Mouse (Mus musculus) heart, embryonic 16.5 days (tissue): Measurements from ENCODE around the gene Gm7876. TPM values are rescaled to one million over a fixed set of nuclear protein-coding genes. Genes with fewer than 3 reads are reported as not detected.
"Not testable (repeated sequence)": the region's sequence is repeated elsewhere in the genome, so short reads cannot be mapped to it uniquely, and the experiment has no call there.

ENCODE experiments used
- ATAC-seq: fragments of 200-750 bp; cut with Nextera tagmentation; replicated peaks from 2 replicates; pipeline ENCODE4 v1.8.0; 2017; ENCODE audit warnings: moderate number of reproducible peaks; ENCODE audit not compliant: insufficient read depth, low FRiP score; ENCODE audit errors: extremely low read depth
- H3K27ac ChIP-seq: fragments of 300-500 bp; sonication (generic); 2 replicates; pipeline ENCODE4 v1.5.1; 2014; ENCODE audit warnings: mild to moderate bottlenecking, low read length, control low read depth, moderate library complexity
- H3K27me3 ChIP-seq: fragments of 300-500 bp; sonication (generic); 2 replicates; pipeline ENCODE4 v1.6.1; 2014; ENCODE audit warnings: low read length, mixed read lengths; ENCODE audit not compliant: control insufficient read depth, insufficient read depth
- H3K36me3 ChIP-seq: fragments of 300-500 bp; sonication (generic); 2 replicates; pipeline ENCODE4 v1.6.1; 2014; ENCODE audit not compliant: control insufficient read depth, insufficient read depth
- H3K4me1 ChIP-seq: fragments of 300-500 bp; sonication (generic); 2 replicates; pipeline ENCODE4 v1.6.1; 2014; ENCODE audit warnings: low read length, mixed read lengths; ENCODE audit not compliant: control insufficient read depth, insufficient read depth
- H3K4me2 ChIP-seq: fragments of 300-500 bp; sonication (generic); 2 replicates; pipeline ENCODE4 v1.6.1; 2014; ENCODE audit warnings: low read depth, mild to moderate bottlenecking, control low read depth, low read length
- H3K4me3 ChIP-seq: fragments of 300-500 bp; sonication (generic); 2 replicates; pipeline ENCODE4 v1.5.1; 2014; ENCODE audit warnings: mild to moderate bottlenecking, control low read depth, low read length
- H3K9ac ChIP-seq: fragments of 300-500 bp; sonication (generic); 2 replicates; pipeline ENCODE4 v1.6.1; 2014; ENCODE audit warnings: low read length, control low read depth
- H3K9me3 ChIP-seq: fragments of 300-500 bp; sonication (generic); replicated peaks from 2 replicates; pipeline ENCODE4 v1.6.1; 2016; ENCODE audit warnings: low read length; ENCODE audit not compliant: control insufficient read depth
- WGBS: fragments of 180-500 bp; shearing (Covaris S2); extraction: QIAGEN DNeasy Blood & Tissue Kit; methylation state at CpG from one replicate; pipeline ENCODE4 v1.1.7; 2014; 5-methylcytosine and 5-hydroxymethylcytosine counted together
- polyA plus RNA-seq: library from polyadenylated mRNA; unstranded; fragments of >200 nt; fragmentation: Nextera tagmentation; extraction: Ambion mirVana; gene quantifications from 2 replicates; pipeline ENCODE4 v1.2.1, GENCODE M21; 2015

Gene Gm7876
- polyA plus RNA-seq: not detected in 2 replicates

GRCm38 (mm10) chr14:4708938-4709337 lies at the start of gene Gm7876:
TSS of gene Gm7876 (plus strand) at chr14:4709238.
- ATAC-seq, H3K4me1 ChIP-seq, H3K4me2 ChIP-seq, H3K9me3 ChIP-seq, H3K27ac ChIP-seq, H3K9ac ChIP-seq, H3K4me3 ChIP-seq, H3K36me3 ChIP-seq, H3K27me3 ChIP-seq: not testable (repeated sequence)
- 88% methylated on average over 1 of the region's 2 CpGs for WGBS

DNA sequence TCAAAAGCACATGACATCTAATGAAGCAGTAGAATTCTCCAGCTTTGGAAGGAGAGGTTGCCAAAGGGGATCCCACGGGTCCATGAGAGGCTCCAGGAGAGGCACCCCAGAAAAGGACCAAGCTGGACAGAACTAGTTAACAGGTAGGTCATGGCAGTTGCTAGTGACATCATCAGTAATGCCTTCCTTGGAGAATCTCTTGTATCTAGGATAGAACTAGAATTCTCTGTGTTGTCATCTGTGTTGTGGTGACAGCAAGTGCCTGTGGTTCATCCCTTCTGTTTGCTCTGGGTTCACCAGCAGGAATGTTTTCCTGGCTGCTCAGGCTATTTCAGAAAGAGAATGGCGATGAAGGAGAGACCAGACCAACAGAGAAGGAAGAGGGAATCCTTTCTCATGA lies 45.1 kb upstream of the Gm7876 start, which contains the start of gene Gm3239:
Gm3239 (plus strand) TSS at position 301 of the 400 bp plus-strand sequence.
- ATAC-seq, H3K4me3 ChIP-seq, H3K9me3 ChIP-seq, H3K36me3 ChIP-seq, H3K4me1 ChIP-seq, H3K27me3 ChIP-seq, H3K9ac ChIP-seq, H3K27ac ChIP-seq, H3K4me2 ChIP-seq: not testable (repeated sequence)
- WGBS: no CpG with 5 or more reads among the region's 2 CpGs

- not testable (repeated sequence) for H3K27me3 ChIP-seq, H3K36me3 ChIP-seq, H3K27ac ChIP-seq, H3K9ac ChIP-seq, H3K9me3 ChIP-seq, ATAC-seq, H3K4me1 ChIP-seq
- peak within 1 kb of the TSS; percentile 16; the same call in 1 of the 2 replicates for H3K4me3 ChIP-seq
- 4% methylated on average over 12 of the region's 47 CpGs for WGBS
- H3K4me2 ChIP-seq: peak within 1 kb of the TSS; percentile 37
These were observed 17.2 kb downstream of the Gm7876 start, which contains the start of gene Gm3252 for GRCm38 (mm10) chr14:4726038-4726880. TSS of gene Gm3252 (plus strand) at chr14:4726775.

Other genes starting within 250 kb of the Gm7876 start
- gene Gm3182, start 227.5 kb upstream of the Gm7876 start, polyA plus RNA-seq: 0.16 TPM in 1 of 2 replicates, not detected in the other
- not detected in 2 replicates for gene Gm3047, start 153.8 kb upstream of the Gm7876 start, polyA plus RNA-seq
- not detected in 2 replicates for gene Gm8159, start 76.9 kb upstream of the Gm7876 start, polyA plus RNA-seq
- gene Gm3239, start 45.0 kb upstream of the Gm7876 start, polyA plus RNA-seq: 0.21 and 0.56 TPM in 2 replicates
- 0.38 and 0.46 TPM in 2 replicates for gene Gm3252, start 17.5 kb downstream of the Gm7876 start, polyA plus RNA-seq
- gene Gm9602, start 67.1 kb downstream of the Gm7876 start, polyA plus RNA-seq: 0.11 TPM in 1 of 2 replicates, not detected in the other
- not detected in 2 replicates for gene Gm3269, start 128.9 kb downstream of the Gm7876 start, polyA plus RNA-seq
- 0.97 and 2.6 TPM in 2 replicates for gene Gm3264, start 146.3 kb downstream of the Gm7876 start, polyA plus RNA-seq
- 0.14 TPM in 1 of 2 replicates, not detected in the other for gene Gm3278, start 183.2 kb downstream of the Gm7876 start, polyA plus RNA-seq